Mouse (Mus musculus): Measurements from ENCODE around the gene Hsd17b14. TPM values are rescaled to one million over a fixed set of nuclear protein-coding genes. Genes with fewer than 3 reads are reported as not detected.
A peak's percentile ranks its signal among the peaks of the same experiment; 100 is the strongest.
"Not testable (repeated sequence)": the region's sequence is repeated elsewhere in the genome, so short reads cannot be mapped to it uniquely, and the experiment has no call there.

The Hsd17b14 gene
- 1 to 10 TPM; 1.3 to 1.8 TPM for total RNA-seq (2021)
- long read RNA-seq, experiment 1, partial matches to known transcripts, result 0 of 2 reads
- long read RNA-seq, experiment 1, other reads (novel, unspliced or antisense), result 1 of 2 reads
- long read RNA-seq, experiment 2, partial matches to known transcripts, result 0 of 1 reads
- long read RNA-seq, experiment 2, other reads (novel, unspliced or antisense), result 0 of 1 reads

GRCm38 (mm10) chr7:45554744-45555143 is at the start of gene Hsd17b14:
Hsd17b14 (plus strand) TSS chr7:45554893.
- no peak for DNase-seq (ENCODE audit: low spot score in 2 of 2)

- no peak for DNase-seq (ENCODE audit: low spot score in 2 of 2)
Observed at GRCm38 (mm10) chr7:45507583-45507982, 47.1 kb upstream of the Hsd17b14 start.

DNA sequence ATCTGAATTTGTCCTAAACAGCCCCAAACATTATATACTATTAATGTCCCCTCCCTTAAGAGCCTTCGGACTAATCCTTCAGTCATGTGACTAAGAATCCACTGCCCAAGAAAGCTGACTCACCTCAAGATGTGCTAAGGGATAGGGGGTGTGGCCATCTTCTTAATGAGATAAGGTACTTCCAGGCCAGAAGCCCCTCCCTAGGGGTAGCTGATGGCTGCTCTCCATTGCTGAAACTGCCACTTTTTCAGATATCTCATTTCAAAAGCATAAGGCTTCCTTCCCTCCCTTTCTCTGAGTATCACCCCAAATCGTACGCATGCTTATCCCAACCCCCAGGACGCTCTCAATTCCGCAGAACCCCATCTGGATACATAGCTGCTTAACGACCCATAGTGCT is 46.1 kb upstream of the Hsd17b14 start:
- no peak for DNase-seq (ENCODE audit: low spot score in 2 of 2)

GRCm38 (mm10) chr7:45509181-45509882 is 45.4 kb upstream of the Hsd17b14 start:
- no peak for DNase-seq (ENCODE audit: low spot score in 2 of 2)

DNA sequence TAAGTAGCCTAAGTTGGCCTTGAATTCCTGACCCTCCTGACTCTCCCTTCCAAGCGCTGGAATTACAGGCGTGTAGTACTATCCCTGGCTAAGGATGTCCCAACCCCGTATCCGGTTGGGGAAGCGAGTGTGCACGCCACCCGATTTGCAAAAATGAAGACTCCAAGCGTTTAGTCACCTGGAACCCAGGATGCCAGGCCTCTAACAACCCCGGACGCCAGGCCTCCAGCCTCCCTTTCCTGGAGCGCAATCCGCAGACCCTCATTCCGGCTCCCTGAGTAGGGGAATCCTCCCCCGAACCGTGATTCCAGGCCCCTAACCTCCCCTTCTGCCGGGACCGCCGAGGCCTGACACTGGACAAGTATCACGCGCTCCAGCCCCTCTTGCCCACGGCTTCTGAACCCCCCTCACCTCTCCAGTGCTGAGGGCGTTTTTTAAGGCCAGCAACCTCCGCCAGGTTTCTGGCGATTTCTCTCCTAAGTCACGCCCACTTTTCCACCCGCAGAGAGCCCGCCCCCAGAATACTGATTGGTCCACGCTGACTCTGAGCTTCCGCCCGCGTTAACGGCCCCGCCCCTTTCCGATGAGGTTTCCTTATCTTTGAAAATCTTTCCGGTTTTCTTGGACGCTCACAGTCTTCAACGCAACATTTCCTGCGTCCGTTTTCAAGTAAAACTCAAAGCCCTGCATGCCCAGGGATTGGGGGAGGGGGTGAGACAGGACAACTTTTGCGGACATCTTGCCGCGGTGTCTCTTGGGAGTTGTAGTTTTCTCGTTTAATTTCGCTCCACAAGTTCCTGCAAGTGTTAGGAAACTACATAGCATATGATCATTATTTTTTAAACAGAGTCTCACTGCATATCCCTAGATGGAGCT is 44.5 kb upstream of the Hsd17b14 start, which contains the start of gene Nucb1:
TSS of gene Nucb1 (minus strand) at position 495 of the 876 bp plus-strand sequence.
- peak; percentile 66 to 81 for DNase-seq (ENCODE audit: low spot score in 2 of 2)

- DNase-seq (ENCODE audit: low spot score in 2 of 2), result no peak
Observed at GRCm38 (mm10) chr7:45514411-45514810, 40.3 kb upstream of the Hsd17b14 start.

GRCm38 (mm10) chr7:45515436-45515835 is 39.3 kb upstream of the Hsd17b14 start:
- DNase-seq (ENCODE audit: low spot score in 2 of 2), result no peak

DNA sequence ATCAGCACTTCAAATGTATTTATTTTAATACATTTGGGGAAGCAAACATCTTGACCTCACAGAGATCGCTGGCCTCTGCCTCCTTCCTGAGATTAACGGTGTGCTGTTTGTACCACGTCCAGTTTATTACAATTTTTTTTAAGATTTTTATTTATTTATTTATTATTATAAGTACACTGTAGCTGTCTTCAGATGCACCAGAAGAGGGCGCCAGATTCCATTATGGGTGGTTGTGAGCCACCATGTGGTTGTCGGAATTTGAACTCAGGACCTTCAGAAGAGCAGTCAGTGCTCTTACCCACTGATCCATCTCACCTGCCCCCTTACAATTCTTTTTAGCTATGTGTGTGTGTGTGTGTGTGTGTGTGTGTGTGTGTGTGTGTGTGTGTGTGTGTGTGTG is 37.8 kb upstream of the Hsd17b14 start:
- DNase-seq (ENCODE audit: low spot score in 2 of 2), result not testable (repeated sequence)

- DNase-seq (ENCODE audit: low spot score in 2 of 2), result no peak
Observed at GRCm38 (mm10) chr7:45518618-45519017, 36.1 kb upstream of the Hsd17b14 start.

GRCm38 (mm10) chr7:45519345-45520120 is 35.2 kb upstream of the Hsd17b14 start:
- no peak for DNase-seq (ENCODE audit: low spot score in 2 of 2)

- DNase-seq (ENCODE audit: low spot score in 2 of 2), result no peak
Observed at GRCm38 (mm10) chr7:45520605-45521004, 34.1 kb upstream of the Hsd17b14 start.

- DNase-seq (ENCODE audit: low spot score in 2 of 2), result peak; percentile 46 to 72
Observed at GRCm38 (mm10) chr7:45521728-45522184, 32.9 kb upstream of the Hsd17b14 start.

- DNase-seq (ENCODE audit: low spot score in 2 of 2), result no peak
Observed at GRCm38 (mm10) chr7:45522194-45522752, 32.4 kb upstream of the Hsd17b14 start.

GRCm38 (mm10) chr7:45522957-45523676 is 31.6 kb upstream of the Hsd17b14 start:
- DNase-seq (ENCODE audit: low spot score in 2 of 2), result no peak

DNA sequence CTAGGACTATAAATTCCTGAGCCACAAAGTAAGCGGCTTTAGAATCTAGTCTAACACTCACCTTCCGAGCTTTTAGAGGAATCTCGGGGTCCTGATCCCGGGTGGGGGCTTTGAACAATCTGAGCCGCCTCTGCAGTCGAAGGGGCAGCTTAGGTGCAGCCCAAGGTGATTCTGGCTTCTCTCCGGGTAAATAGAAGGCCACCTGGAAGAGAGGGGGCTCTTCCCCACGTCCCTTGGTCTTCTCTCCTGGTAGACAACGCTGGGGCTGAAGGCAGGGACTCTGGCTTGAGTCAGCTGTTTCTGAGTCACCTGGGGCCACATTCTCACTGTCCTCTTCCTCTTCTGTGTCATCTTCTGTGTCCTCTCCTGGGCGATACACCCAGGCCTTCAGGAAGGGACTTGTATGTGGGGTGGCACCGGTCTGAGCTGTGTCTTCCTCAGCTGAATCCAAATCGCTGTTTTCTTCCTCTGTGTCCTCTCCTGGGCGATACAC is 31.0 kb upstream of the Hsd17b14 start:
- no peak for DNase-seq (ENCODE audit: low spot score in 2 of 2)

DNA sequence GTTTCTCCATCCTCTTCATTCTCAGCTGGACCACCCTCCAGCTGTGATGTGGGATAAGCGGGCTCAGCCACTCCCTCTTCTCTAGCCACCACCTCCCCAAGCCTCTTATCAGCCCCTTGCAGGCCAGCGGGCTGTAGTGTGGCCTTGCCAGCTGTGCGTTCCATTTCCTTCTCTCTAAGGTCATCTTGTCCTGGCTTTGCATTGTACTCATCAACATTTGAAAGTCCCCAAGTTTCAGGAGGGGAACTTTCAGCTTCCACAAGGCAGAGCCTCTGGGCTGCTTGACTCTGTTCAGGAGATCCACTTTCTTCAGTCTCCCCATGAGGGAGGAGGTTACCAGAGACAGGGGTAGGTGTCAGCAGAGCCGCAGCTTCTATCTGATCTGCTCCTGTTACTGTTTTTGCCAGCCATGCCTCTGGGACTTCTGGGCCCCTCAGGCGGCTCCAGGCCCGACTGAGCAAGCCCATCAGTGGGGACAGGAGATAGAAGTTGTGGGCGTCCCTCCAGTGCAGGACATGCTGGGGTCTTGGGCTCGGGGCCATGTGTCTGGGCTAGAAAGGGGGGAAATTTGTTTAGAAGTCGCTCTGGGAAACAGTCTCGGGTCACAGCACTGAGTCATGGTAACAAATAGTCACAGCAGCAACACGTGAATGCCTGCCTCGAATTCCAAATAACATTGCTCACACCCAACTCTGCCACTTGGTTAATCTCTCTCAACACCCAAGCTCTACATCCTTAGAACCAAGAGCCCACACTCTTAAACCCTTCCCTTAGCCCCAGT is 29.7 kb upstream of the Hsd17b14 start:
- no peak for DNase-seq (ENCODE audit: low spot score in 2 of 2)

GRCm38 (mm10) chr7:45525809-45526473 is 28.8 kb upstream of the Hsd17b14 start, which contains the start of the genes Ppp1r15a and Plekha4:
Ppp1r15a (minus strand) TSS chr7:45526268.
Plekha4 (plus strand) TSS chr7:45526330.
- peak; percentile 86 to 88 for DNase-seq (ENCODE audit: low spot score in 2 of 2)

- no peak for DNase-seq (ENCODE audit: low spot score in 2 of 2)
Observed at GRCm38 (mm10) chr7:45526474-45527120, 28.1 kb upstream of the Hsd17b14 start.

Data from adrenal gland, postnatal 4 days (tissue).